Comparison of ENCODE assay signal across 9 mouse cellular contexts in the genomic region with DNA sequence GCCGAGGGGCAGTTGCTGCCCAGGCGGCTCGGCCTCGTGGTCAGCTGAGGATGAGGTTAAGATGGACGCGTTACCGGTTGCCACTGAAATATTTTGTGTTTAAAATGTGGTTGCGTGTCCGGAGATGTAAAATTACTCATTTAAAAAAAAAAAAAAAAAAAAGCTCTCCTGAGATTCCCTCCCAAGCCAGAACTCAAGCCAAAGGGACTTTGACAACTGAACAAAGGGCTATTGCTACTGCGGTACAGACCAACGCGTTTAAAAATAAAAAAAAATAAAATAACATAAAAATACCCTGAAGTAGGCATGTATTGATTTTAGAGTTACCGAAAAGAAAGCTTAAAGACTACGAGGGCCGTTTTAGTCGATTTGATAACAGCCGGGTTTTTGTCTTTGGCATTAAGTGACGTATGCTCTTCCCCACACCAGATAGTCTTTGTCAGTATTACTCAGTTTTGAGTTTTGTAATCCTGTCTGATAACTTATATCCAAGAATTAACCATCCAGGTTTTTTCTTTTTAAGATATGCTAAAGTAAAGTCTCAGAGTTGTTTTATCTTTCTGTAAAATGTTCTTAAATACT. TPM values are rescaled to one million over a fixed set of nuclear protein-coding genes. Genes with fewer than 3 reads are reported as not detected.
DNase-seq lines count a peak whose midpoint lies in the region; ATAC-seq and TF ChIP-seq lines count a peak whose summit lies in the region.
"Had no signal": no experiment of that assay in that cellular context is flagged by ENCODE, and none has a peak within 500 bp of the region (broad histone marks: within the 10 kb centered on the region; RNA-seq: fewer than 3 reads in every experiment).

No protein-coding gene starts in this region.

- no peaks in the 10 kb centered on the region for H3K27me3 ChIP-seq in intestine, embryonic 15.5 days (replicated peaks)

- peaks cover 3% of the 10 kb centered on the region; the same call in 1 of the 2 replicates for H3K4me1 ChIP-seq in lung, adult 2 months (ENCODE audit: control insufficient read depth, insufficient read depth, low read length)
- H3K4me1 ChIP-seq in intestine, embryonic 15.5 days (replicated peaks), result 0 out of 2 replicates have a peak, but pooled peaks cover 2% of the 10 kb centered on the region
- H3K4me1 ChIP-seq in olfactory bulb, adult 2 months (ENCODE audit: control insufficient read depth, insufficient read depth, low read length), result no peaks in the 10 kb centered on the region

- TF ChIP-seq CTCF in lung, adult 2 months (IDR thresholded peaks at IDR 0.05; ENCODE audit: insufficient read depth, low read length), result no peak
- TF ChIP-seq CTCF in olfactory bulb, adult 2 months (IDR thresholded peaks at IDR 0.05; ENCODE audit: insufficient read depth, low read depth, low read length), result no peak

- peak overlapping the region; percentile 76 for H3K4me3 ChIP-seq in lung, adult 2 months (replicated peaks; ENCODE audit: extremely low read depth, low read depth, low read length)
- peak overlapping the region; percentile 52 for H3K4me3 ChIP-seq in intestine, embryonic 15.5 days (replicated peaks)
- peak overlapping the region; percentile 92 for H3K4me3 ChIP-seq in olfactory bulb, adult 2 months (ENCODE audit: insufficient read depth, low read depth, low read length)

- DNase-seq in lung, adult 2 months, result no peak
- no peak for DNase-seq in lung, postnatal 10 days
- DNase-seq in embryo, embryonic 11 days, result peak; percentile 50
- DNase-seq in frontal cortex, postnatal 14 days (ENCODE audit: low spot score in 2 of 2), result no peak
- no peak for DNase-seq in layer of hippocampus, postnatal 10 days (ENCODE audit: low spot score in 2 of 2)
- no peak for DNase-seq in cerebellum, adult 8-10 months

- peak overlapping the region; percentile 100 for H3K27ac ChIP-seq in intestine, embryonic 15.5 days
- peak overlapping the region; percentile 95 for H3K27ac ChIP-seq in olfactory bulb, adult 2 months (ENCODE audit: insufficient read depth, low read depth, low read length)

- under 1% methylated on average over 18 of the region's 18 CpGs for WGBS in lung, adult 2 months
- under 1% methylated on average over 18 of the region's 18 CpGs for WGBS in intestine, embryonic 15.5 days
- WGBS in olfactory bulb, adult 2 months, result 1% methylated on average over 18 of the region's 18 CpGs

- 0 out of 2 replicates have a peak, but pooled peaks cover 3% of the 10 kb centered on the region for H3K36me3 ChIP-seq in intestine, embryonic 15.5 days

- peak overlapping the region; percentile 72 for H3K4me2 ChIP-seq in intestine, embryonic 15.5 days (replicated peaks)

- no peak for ATAC-seq in intestine, embryonic 15.5 days

- TF ChIP-seq POLR2A in lung, adult 2 months (IDR thresholded peaks at IDR 0.05; ENCODE audit: borderline replicate concordance, extremely low read depth, low read depth, low read length), result no peak
- no peak for TF ChIP-seq POLR2A in olfactory bulb, adult 2 months (IDR thresholded peaks at IDR 0.05; ENCODE audit: insufficient read depth, low read depth, low read length)

- peak overlapping the region; percentile 85 for H3K9ac ChIP-seq in intestine, embryonic 15.5 days

- no peaks in the 10 kb centered on the region for H3K9me3 ChIP-seq in intestine, embryonic 15.5 days

RNA-seq across cellular contexts. Expression of a gene that starts 0.6 kb away (rescaled TPM):
- 0.70 and 0.91 TPM in 2 replicates for polyA plus RNA-seq in lung, adult 2 months (2012; rRNA removed)
- 228 and 249 TPM in 2 replicates for polyA plus RNA-seq in intestine, embryonic 15.5 days (2015; fragmentation: Nextera tagmentation; extraction: Ambion mirVana)
- not detected in 2 replicates for polyA plus RNA-seq in olfactory bulb, adult 2 months (2012; ENCODE audit: insufficient read depth, insufficient read length, low replicate concordance, missing spikeins)
- 1 to 10 TPM; 4.3 to 5.3 TPM for total RNA-seq in layer of hippocampus, postnatal 10 days (2021)

RNA-seq across cellular contexts. Expression of a gene that starts 0.9 kb away (rescaled TPM):
- polyA plus RNA-seq in lung, adult 2 months (2012; rRNA removed), result 0.74 and 1.6 TPM in 2 replicates
- 8.8 and 12.9 TPM in 2 replicates for polyA plus RNA-seq in intestine, embryonic 15.5 days (2015; fragmentation: Nextera tagmentation; extraction: Ambion mirVana)
- not detected in 2 replicates for polyA plus RNA-seq in olfactory bulb, adult 2 months (2012; ENCODE audit: insufficient read depth, insufficient read length, low replicate concordance, missing spikeins)
- total RNA-seq in layer of hippocampus, postnatal 10 days (2021), result 1 to 10 TPM; 8.0 to 9.3 TPM

RNA-seq across cellular contexts. Expression of a gene that starts 49.5 kb away (rescaled TPM):
- not detected in 2 replicates for polyA plus RNA-seq in lung, adult 2 months (2012; rRNA removed)
- 0.20 TPM in 1 of 2 replicates, not detected in the other for polyA plus RNA-seq in intestine, embryonic 15.5 days (2015; fragmentation: Nextera tagmentation; extraction: Ambion mirVana)
- polyA plus RNA-seq in olfactory bulb, adult 2 months (2012; ENCODE audit: insufficient read depth, insufficient read length, low replicate concordance, missing spikeins), result not detected in 2 replicates
- not detected for total RNA-seq in layer of hippocampus, postnatal 10 days (2021)
- total RNA-seq: common myeloid progenitor, adult 5-6 weeks had no signal

Comparison
In these comparisons a context has a peak if more than half of its experiments do, and no peak if none do; other contexts are left out.
1. RNA of a gene that starts 0.6 kb away (polyA plus RNA-seq): 228 to 249 TPM in intestine, embryonic 15.5 days; 0.70 to 0.91 TPM in lung, adult 2 months and not detected in olfactory bulb, adult 2 months; every median in the first group is over 100 times any median in the second.
2. Peak in every context shown above with its lines, with median percentiles within 50 percentile points of each other: H3K4me3 ChIP-seq.